Mouse (Mus musculus) hindbrain, embryonic 14.5 days (tissue): ENCODE measurements around the gene Hpcal1. TPM values are rescaled to one million over a fixed set of nuclear protein-coding genes. Genes with fewer than 3 reads are reported as not detected.

ENCODE experiments used
- ATAC-seq: fragments of 200-750 bp; cut with Nextera tagmentation; 2 replicates; pipeline ENCODE4 v1.8.0; 2017; ENCODE audit warnings: moderate number of reproducible peaks, mild to moderate bottlenecking, moderate TSS enrichment, moderate library complexity; ENCODE audit not compliant: low FRiP score
- DNase-seq: peaks from one replicate; pipeline ENCODE4 v3.0.0-alpha.2; 2015; ENCODE audit warnings: low spot score
- H3K27ac ChIP-seq: fragments of 300-500 bp; sonication (generic); 2 replicates; pipeline ENCODE4 v1.5.1; 2014; ENCODE audit warnings: mild to moderate bottlenecking, moderate library complexity
- H3K27me3 ChIP-seq: fragments of 300-500 bp; sonication (generic); 2 replicates; pipeline ENCODE4 v1.6.1; 2014; ENCODE audit warnings: mild to moderate bottlenecking, low read length, mixed read lengths; ENCODE audit not compliant: control insufficient read depth, insufficient read depth
- H3K36me3 ChIP-seq: fragments of 300-500 bp; sonication (generic); replicated peaks from 2 replicates; pipeline ENCODE4 v1.6.1; 2014; ENCODE audit not compliant: control insufficient read depth, insufficient read depth
- H3K4me1 ChIP-seq: fragments of 300-500 bp; sonication (generic); replicated peaks from 2 replicates; pipeline ENCODE4 v1.6.1; 2014; ENCODE audit warnings: antibody characterized with exemption, low read length, mixed read lengths; ENCODE audit not compliant: control insufficient read depth, insufficient read depth
- H3K4me2 ChIP-seq: fragments of 300-500 bp; sonication (generic); replicated peaks from 2 replicates; pipeline ENCODE4 v1.6.1; 2014; ENCODE audit warnings: mild to moderate bottlenecking, moderate library complexity
- H3K4me3 ChIP-seq: fragments of 300-500 bp; sonication (generic); replicated peaks from 2 replicates; pipeline ENCODE4 v1.5.1; 2014; ENCODE audit warnings: mild to moderate bottlenecking, low read length
- H3K9ac ChIP-seq: fragments of 300-500 bp; sonication (generic); 2 replicates; pipeline ENCODE4 v1.6.1; 2014
- H3K9me3 ChIP-seq: fragments of 300-500 bp; sonication (generic); 2 replicates; pipeline ENCODE4 v1.6.1; 2016; ENCODE audit warnings: low read length; ENCODE audit not compliant: control insufficient read depth
- WGBS: fragments of 180-500 bp; shearing (Covaris S2); extraction: QIAGEN DNeasy Blood & Tissue Kit; methylation state at CpG from one replicate; pipeline ENCODE4 v1.1.7; 2014; 5-methylcytosine and 5-hydroxymethylcytosine counted together
- polyA plus RNA-seq: library from polyadenylated mRNA; unstranded; fragments of >200 nt; fragmentation: Nextera tagmentation; extraction: Ambion mirVana; gene quantifications from 2 replicates; pipeline ENCODE4 v1.2.1, GENCODE M21; 2014

Hpcal1 gene
- polyA plus RNA-seq, 1 experiment from 2014 or later: 125 TPM

- Histone ChIP-seq H3K9me3 (no peaks in the 10 kb centered on the region), H3K27ac (no peak overlapping the region), H3K9ac (no peak overlapping the region), H3K27me3 (no peaks in the 10 kb centered on the region), H3K36me3 (no peaks in the 10 kb centered on the region), H3K4me1 (no peaks in the 10 kb centered on the region), H3K4me3 (no peak overlapping the region), H3K4me2 (no peak overlapping the region)
- 92% methylated on average over 4 of the region's 4 CpGs for WGBS
- no peak for ATAC-seq
- no peak for DNase-seq
Observed at GRCm38 (mm10) chr12:17679571-17679970, 11.1 kb upstream of the Hpcal1 start.

- no peak overlapping the region for H3K27ac ChIP-seq
- H3K4me3 ChIP-seq: no peak overlapping the region
- ATAC-seq (no peak), DNase-seq (no peak)
- no peaks in the 10 kb centered on the region for H3K27me3 ChIP-seq
- H3K9ac ChIP-seq: no peak overlapping the region
- H3K4me1 ChIP-seq: no peaks in the 10 kb centered on the region
- no peaks in the 10 kb centered on the region for H3K9me3 ChIP-seq
- H3K36me3 ChIP-seq: no peaks in the 10 kb centered on the region
- no peak overlapping the region for H3K4me2 ChIP-seq
- WGBS: 90% methylated on average over 2 of the region's 2 CpGs
Observed at GRCm38 (mm10) chr12:17682161-17682560, 8.5 kb upstream of the Hpcal1 start.

- H3K9me3 ChIP-seq: no peaks in the 10 kb centered on the region
- DNase-seq (no peak), ATAC-seq (no peak)
- H3K9ac ChIP-seq: no peak overlapping the region
- H3K4me2 ChIP-seq: no peak overlapping the region
- H3K4me3 ChIP-seq: no peak overlapping the region
- H3K36me3 ChIP-seq: no peaks in the 10 kb centered on the region
- H3K27ac ChIP-seq: no peak overlapping the region
- no peaks in the 10 kb centered on the region for H3K4me1 ChIP-seq
- no peaks in the 10 kb centered on the region for H3K27me3 ChIP-seq
- WGBS: 87% methylated on average over 1 of the region's 1 CpGs
Observed at GRCm38 (mm10) chr12:17684315-17684714, 6.3 kb upstream of the Hpcal1 start.

DNA sequence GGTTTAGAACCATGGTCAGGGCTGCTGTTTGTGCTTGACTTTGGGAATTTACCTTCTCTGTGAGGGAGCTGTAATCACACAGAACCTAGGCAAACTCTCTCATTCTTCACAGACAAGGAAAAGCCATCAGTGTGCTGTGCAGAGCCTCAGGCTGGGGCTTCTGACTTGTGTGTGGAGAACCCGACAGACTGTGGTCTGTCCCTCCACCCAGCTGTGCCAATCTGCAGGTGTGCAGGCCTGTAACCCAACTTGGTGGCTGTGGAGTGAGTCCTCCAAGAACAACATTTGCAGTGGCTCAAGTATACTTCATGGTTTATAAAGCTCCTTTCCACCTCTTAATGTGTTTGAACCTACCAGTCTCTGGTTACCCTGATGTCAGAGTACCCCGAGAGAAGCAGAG lies 4.5 kb upstream of the Hpcal1 start:
- DNase-seq (no peak), ATAC-seq (no peak)
- no peak overlapping the region for H3K9ac ChIP-seq

DNA sequence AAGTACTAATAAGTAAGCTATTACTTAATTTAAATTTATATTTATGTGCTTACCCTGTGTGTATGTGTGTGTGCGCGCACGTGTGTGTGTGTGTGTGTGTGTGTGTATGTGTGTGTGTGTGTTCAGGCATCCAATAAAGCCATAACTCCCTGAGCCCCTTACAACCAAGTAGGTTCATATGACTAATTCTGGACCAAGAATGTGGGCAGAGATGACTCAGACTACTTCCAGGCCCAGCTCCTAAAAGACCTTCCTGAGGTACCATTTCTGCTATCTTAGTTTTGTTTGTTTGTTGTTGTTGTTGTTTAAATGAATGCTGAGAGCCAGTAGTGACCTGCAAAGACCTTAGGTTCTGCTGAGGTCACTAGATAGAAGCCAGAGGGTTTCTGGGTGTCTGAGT lies 1.7 kb upstream of the Hpcal1 start:
- H3K4me3 ChIP-seq: no peak overlapping the region
- H3K36me3 ChIP-seq: no peaks in the 10 kb centered on the region
- no peak overlapping the region for H3K4me2 ChIP-seq
- 96% methylated on average over 3 of the region's 3 CpGs for WGBS
- peaks cover 10% of the 10 kb centered on the region for H3K4me1 ChIP-seq
- no peak overlapping the region for H3K9ac ChIP-seq
- DNase-seq: no peak
- H3K9me3 ChIP-seq: no peaks in the 10 kb centered on the region
- no peaks in the 10 kb centered on the region for H3K27me3 ChIP-seq
- no peak for ATAC-seq
- H3K27ac ChIP-seq: no peak overlapping the region

More for the DNA sequence above, 4.5 kb upstream of the Hpcal1 start:
- H3K27ac ChIP-seq: no peak overlapping the region
- no peaks in the 10 kb centered on the region for H3K27me3 ChIP-seq
- no peak overlapping the region for H3K4me2 ChIP-seq
- H3K4me3 ChIP-seq: no peak overlapping the region
- H3K9me3 ChIP-seq: no peaks in the 10 kb centered on the region
- H3K36me3 ChIP-seq: no peaks in the 10 kb centered on the region
- no peaks in the 10 kb centered on the region for H3K4me1 ChIP-seq
- 91% methylated on average over 2 of the region's 2 CpGs for WGBS

DNA sequence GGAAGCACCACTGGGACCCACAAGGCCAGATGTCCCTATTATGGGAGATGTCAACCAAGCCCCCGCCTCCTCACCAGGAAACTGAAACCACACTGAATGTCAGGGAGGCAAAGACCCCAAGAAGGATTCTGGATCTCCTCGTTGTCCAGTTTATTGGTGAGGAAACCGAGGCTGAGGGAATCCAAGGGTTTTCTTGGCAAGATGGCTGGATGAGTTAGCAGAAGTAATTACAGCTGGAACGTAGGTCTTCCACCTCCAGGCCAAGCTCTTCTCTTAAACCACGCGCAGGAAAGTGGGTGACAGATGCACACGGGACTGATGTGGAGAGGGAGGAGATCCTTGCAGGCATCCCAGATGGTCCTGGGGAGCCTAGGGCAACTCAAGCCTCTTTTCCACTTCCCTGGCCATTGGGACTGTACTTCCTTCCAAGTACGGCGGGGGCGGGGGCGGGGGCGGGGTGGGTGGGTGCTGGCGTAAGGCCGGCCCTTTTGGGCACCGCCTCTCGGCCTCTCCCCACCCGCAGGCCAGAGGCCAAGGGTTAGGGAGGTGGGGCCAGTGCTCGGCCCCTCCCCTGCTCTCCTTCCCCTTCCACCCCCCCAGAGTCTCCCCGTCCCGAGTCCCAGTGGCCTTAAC lies 609 bp upstream of the Hpcal1 start:
- ATAC-seq (no peak), DNase-seq (no peak)
- H3K9me3 ChIP-seq: no peaks in the 10 kb centered on the region
- H3K4me3 ChIP-seq: peak overlapping the region; percentile 79
- H3K4me2 ChIP-seq: peak overlapping the region; percentile 96
- WGBS: 9% methylated on average over 20 of the region's 20 CpGs
- peaks cover 10% of the 10 kb centered on the region for H3K4me1 ChIP-seq
- H3K9ac ChIP-seq: peak overlapping the region; percentile 71; the same call in 1 of the 2 replicates
- H3K36me3 ChIP-seq: no peaks in the 10 kb centered on the region
- no peaks in the 10 kb centered on the region for H3K27me3 ChIP-seq
- H3K27ac ChIP-seq: no peak overlapping the region

- Histone ChIP-seq H3K27me3 (no peaks in the 10 kb centered on the region), H3K4me1 (peaks cover 10% of the 10 kb centered on the region), H3K4me2 (peak overlapping the region; percentile 96), H3K27ac (peak overlapping the region; percentile 60; the same call in 1 of the 2 replicates), H3K4me3 (peak overlapping the region; percentile 79), H3K36me3 (no peaks in the 10 kb centered on the region), H3K9me3 (no peaks in the 10 kb centered on the region), H3K9ac (peak overlapping the region; percentile 71)
- WGBS: 1% methylated on average over 30 of the region's 30 CpGs
- DNase-seq (no peak), ATAC-seq (peak; percentile 28)
Observed at GRCm38 (mm10) chr12:17691320-17691876, 742 bp downstream of the Hpcal1 start.

DNA sequence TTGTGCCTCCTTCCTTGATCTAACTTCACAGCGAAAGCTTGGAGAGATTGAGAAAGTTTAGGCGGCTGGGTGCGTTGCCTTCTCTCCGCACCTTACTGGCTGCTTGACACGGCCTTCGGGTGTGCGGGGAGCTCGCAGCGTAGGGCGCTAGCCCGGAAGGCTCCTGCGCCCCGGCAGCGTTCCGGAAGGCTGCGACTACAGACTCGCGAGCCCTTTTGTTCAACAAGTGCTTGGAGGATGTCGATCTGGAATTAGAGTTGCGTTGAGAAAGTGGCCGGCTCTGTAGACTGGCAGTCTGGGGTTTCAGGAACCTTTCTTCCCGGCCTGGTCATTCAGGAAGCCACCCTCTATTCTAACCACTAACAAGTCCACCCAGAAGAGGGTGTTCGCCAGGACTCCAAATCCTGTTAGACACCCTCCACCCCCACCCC lies 1.2 kb downstream of the Hpcal1 start:
- H3K9me3 ChIP-seq: no peaks in the 10 kb centered on the region
- peak overlapping the region; percentile 79 for H3K4me3 ChIP-seq
- no peaks in the 10 kb centered on the region for H3K36me3 ChIP-seq
- H3K4me1 ChIP-seq: peaks cover 10% of the 10 kb centered on the region
- DNase-seq (peak; percentile 31), ATAC-seq (no peak)
- H3K4me2 ChIP-seq: peak overlapping the region; percentile 96
- no peaks in the 10 kb centered on the region for H3K27me3 ChIP-seq
- no peak overlapping the region for H3K27ac ChIP-seq
- under 1% methylated on average over 23 of the region's 23 CpGs for WGBS
- peak overlapping the region; percentile 71 for H3K9ac ChIP-seq

DNA sequence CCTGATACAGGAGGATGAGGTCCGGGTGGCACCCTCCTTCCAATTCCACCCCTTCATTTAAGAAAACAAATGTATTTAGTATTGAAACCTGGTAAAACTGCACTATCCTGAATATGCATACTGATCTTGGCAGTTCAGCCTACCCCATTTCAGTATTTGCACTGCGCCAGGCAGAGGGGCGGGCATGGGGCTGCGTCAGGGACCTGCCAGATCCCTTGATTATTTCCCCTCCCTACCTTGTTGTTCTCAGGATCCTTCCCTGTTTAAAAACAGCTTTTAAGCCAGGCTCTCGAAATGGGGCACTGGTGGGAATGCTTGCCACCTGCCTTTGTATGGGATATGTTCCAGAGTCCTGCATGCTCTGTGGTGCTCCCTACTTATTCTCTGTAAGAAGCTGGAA lies 1.7 kb downstream of the Hpcal1 start:
- DNase-seq (no peak), ATAC-seq (no peak)
- peak overlapping the region; percentile 79 for H3K4me3 ChIP-seq
- H3K4me2 ChIP-seq: peak overlapping the region; percentile 96
- no peaks in the 10 kb centered on the region for H3K27me3 ChIP-seq
- H3K36me3 ChIP-seq: no peaks in the 10 kb centered on the region
- H3K9ac ChIP-seq: peak overlapping the region; percentile 71
- 33% methylated on average over 5 of the region's 5 CpGs for WGBS
- no peak overlapping the region for H3K27ac ChIP-seq
- peaks cover 10% of the 10 kb centered on the region for H3K4me1 ChIP-seq
- H3K9me3 ChIP-seq: no peaks in the 10 kb centered on the region
